Mouse (Mus musculus): ENCODE results near the gene Myh10.
A peak's percentile ranks its signal among the peaks of the same experiment; 100 is the strongest.

DNA sequence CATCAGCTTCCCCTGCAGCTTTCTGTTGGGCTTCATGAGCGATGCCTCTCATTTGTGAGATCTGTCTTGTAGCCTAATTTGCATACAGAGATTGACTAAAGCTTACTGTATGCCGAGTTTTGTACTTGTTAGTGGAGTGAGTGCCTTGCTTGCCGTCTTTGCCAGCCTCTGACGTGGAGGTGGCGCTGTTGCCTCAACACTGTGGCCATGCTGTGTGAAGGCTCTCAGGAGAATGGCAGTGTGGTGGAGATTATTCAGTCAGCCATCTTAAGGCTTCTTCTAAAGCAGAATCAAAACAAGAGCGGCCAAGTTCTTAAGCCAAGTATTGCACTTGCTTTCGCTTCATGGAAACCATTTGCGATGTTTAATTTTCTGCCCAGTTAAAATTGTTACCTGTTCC, 59.6 kb downstream of the Myh10 start:
- TF ChIP-seq CTCF (IDR thresholded peaks at IDR 0.05; ENCODE audit: low read depth), result peak; percentile 70
- no peak for TF ChIP-seq EP300 (optimal IDR thresholded peaks at IDR 0.05)

Data from stomach, postnatal 0 days (tissue).